Comparison of ENCODE assay signal across 22 mouse cellular contexts in the genomic region with DNA sequence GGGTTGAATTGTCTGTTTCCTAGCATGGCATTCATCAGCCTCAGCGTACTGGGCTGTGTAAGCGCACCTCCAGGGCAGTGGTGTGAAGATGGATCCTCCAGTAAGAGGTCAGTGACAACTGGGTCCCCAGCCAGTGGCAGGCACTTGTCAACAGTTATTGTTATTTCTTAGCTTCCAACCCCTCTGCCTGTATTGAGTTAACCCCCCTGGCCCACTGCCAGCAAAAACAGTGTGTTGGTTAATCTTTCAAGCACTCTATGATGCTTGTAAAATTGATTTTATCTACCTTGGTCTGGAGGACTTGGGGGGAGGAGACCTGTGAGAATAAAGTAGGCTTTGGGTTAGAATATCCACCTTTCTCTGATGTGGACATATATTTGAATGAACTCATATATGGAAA. TPM values are rescaled to one million over a fixed set of nuclear protein-coding genes. Genes with fewer than 3 reads are reported as not detected.
DNase-seq lines count a peak whose midpoint lies in the region; ATAC-seq and TF ChIP-seq lines count a peak whose summit lies in the region.
"Had no signal": no experiment of that assay in that cellular context is flagged by ENCODE, and none has a peak within 500 bp of the region (broad histone marks: within the 10 kb centered on the region; RNA-seq: fewer than 3 reads in every experiment).

No protein-coding gene starts in this region.

- peaks cover 18% of the 10 kb centered on the region for H3K27me3 ChIP-seq in heart, embryonic 10.5 days (ENCODE audit: insufficient read depth, poor library complexity, severe bottlenecking)
- H3K27me3 ChIP-seq in heart, embryonic 11.5 days (ENCODE audit: control insufficient read depth, insufficient read depth, low read length) = no peaks in the 10 kb centered on the region
- H3K27me3 ChIP-seq in kidney, embryonic 15.5 days = peaks cover 6% of the 10 kb centered on the region; the same call in 1 of the 2 replicates
- no peaks in the 10 kb centered on the region for H3K27me3 ChIP-seq in kidney, adult 2 months (replicated peaks; ENCODE audit: control insufficient read depth, insufficient read depth, low read length)
- H3K27me3 ChIP-seq: hindbrain, embryonic 13.5 days; stomach, embryonic 15.5 days had no signal

- TF ChIP-seq CTCF in kidney, adult 2 months (conservative IDR thresholded peaks at IDR 0.05; ENCODE audit: insufficient read depth, insufficient read length, low read depth, low read length) = no peak

- no peak for DNase-seq in heart, embryonic 10.5 days (ENCODE audit: low spot score)
- no peak for DNase-seq in kidney, adult 2 months
- DNase-seq in testis, postnatal 10 days (ENCODE audit: low spot score) = peak; percentile 57
- DNase-seq in testis, postnatal 14 days (ENCODE audit: low spot score) = no peak
- DNase-seq in frontal cortex, adult 2 months (ENCODE audit: extremely low spot score in 1 of 2, low spot score in 1 of 2) = no peak
- DNase-seq: cerebellum, adult 18-20 months; cerebellum, postnatal 36 days; gastrocnemius, postnatal 36 days; layer of hippocampus, adult 9-11 months; left cerebral cortex, postnatal 4 days; liver had no signal

- peaks cover 6% of the 10 kb centered on the region for H3K36me3 ChIP-seq in heart, embryonic 10.5 days
- no peaks in the 10 kb centered on the region for H3K36me3 ChIP-seq in heart, embryonic 11.5 days (ENCODE audit: control insufficient read depth, insufficient read depth, low read length)
- no peaks in the 10 kb centered on the region for H3K36me3 ChIP-seq in kidney, embryonic 15.5 days
- no peaks in the 10 kb centered on the region for H3K36me3 ChIP-seq in kidney, adult 2 months (ENCODE audit: control insufficient read depth, insufficient read depth, low read length)
- H3K36me3 ChIP-seq: hindbrain, embryonic 13.5 days; midbrain, embryonic 10.5 days; stomach, embryonic 15.5 days had no signal

- TF ChIP-seq POLR2A in kidney, adult 2 months (IDR thresholded peaks at IDR 0.05; ENCODE audit: low read depth, low read length) = no peak

- H3K9ac ChIP-seq in heart, embryonic 11.5 days (ENCODE audit: low read depth, low read length) = no peak overlapping the region
- no peak overlapping the region for H3K9ac ChIP-seq in kidney, embryonic 15.5 days
- H3K9ac ChIP-seq: forebrain, embryonic 13.5 days; hindbrain, embryonic 13.5 days; stomach, embryonic 15.5 days had no signal

- H3K4me3 ChIP-seq in heart, embryonic 10.5 days = no peak overlapping the region
- no peak overlapping the region for H3K4me3 ChIP-seq in heart, embryonic 11.5 days (ENCODE audit: low read depth, low read length)
- H3K4me3 ChIP-seq in kidney, embryonic 15.5 days (replicated peaks) = no peak overlapping the region
- no peak overlapping the region for H3K4me3 ChIP-seq in kidney, adult 2 months (ENCODE audit: insufficient read depth, low read depth, low read length)
- H3K4me3 ChIP-seq: forebrain, embryonic 13.5 days; hindbrain, embryonic 13.5 days; left cerebral cortex, adult 2 months had no signal

- H3K27ac ChIP-seq in heart, embryonic 10.5 days = peak overlapping the region; percentile 42; the same call in 1 of the 2 replicates
- no peak overlapping the region for H3K27ac ChIP-seq in heart, embryonic 11.5 days (ENCODE audit: low read depth, low read length)
- H3K27ac ChIP-seq in kidney, embryonic 15.5 days = no peak overlapping the region
- no peak overlapping the region for H3K27ac ChIP-seq in kidney, adult 2 months (ENCODE audit: insufficient read depth, low read depth, low read length)
- H3K27ac ChIP-seq: forebrain, embryonic 13.5 days; hindbrain, embryonic 13.5 days; left cerebral cortex, adult 2 months; stomach, embryonic 15.5 days had no signal

- no peak for ATAC-seq in heart, embryonic 11.5 days (replicated peaks; ENCODE audit: insufficient number of reproducible peaks, low FRiP score, low TSS enrichment)
- ATAC-seq in kidney, embryonic 15.5 days (replicated peaks; ENCODE audit: low FRiP score) = no peak
- ATAC-seq: forebrain, embryonic 13.5 days; inflammation-experienced regulatory T-cells, adult 6 months had no signal

- H3K4me1 ChIP-seq in heart, embryonic 10.5 days = peaks cover 56% of the 10 kb centered on the region
- peaks cover 46% of the 10 kb centered on the region for H3K4me1 ChIP-seq in heart, embryonic 11.5 days (ENCODE audit: control insufficient read depth, insufficient read depth, low read length)
- peaks cover 50% of the 10 kb centered on the region for H3K4me1 ChIP-seq in kidney, embryonic 15.5 days
- H3K4me1 ChIP-seq in kidney, adult 2 months (ENCODE audit: control insufficient read depth, insufficient read depth, low read length) = 0 out of 2 replicates have a peak, but pooled peaks cover 2% of the 10 kb centered on the region

- H3K4me2 ChIP-seq in heart, embryonic 11.5 days = no peak overlapping the region; the same call in 1 of the 2 replicates
- peak overlapping the region; percentile 57 for H3K4me2 ChIP-seq in kidney, embryonic 15.5 days

- H3K9me3 ChIP-seq in heart, embryonic 10.5 days = no peaks in the 10 kb centered on the region
- no peaks in the 10 kb centered on the region for H3K9me3 ChIP-seq in heart, embryonic 11.5 days (replicated peaks; ENCODE audit: control insufficient read depth, low read length)
- H3K9me3 ChIP-seq in kidney, embryonic 15.5 days (replicated peaks) = no peaks in the 10 kb centered on the region
- H3K9me3 ChIP-seq: forebrain, embryonic 13.5 days; hindbrain, embryonic 13.5 days; midbrain, embryonic 10.5 days; stomach, embryonic 15.5 days had no signal

- WGBS in heart, embryonic 10.5 days = 49% methylated on average over 2 of the region's 2 CpGs
- WGBS in heart, embryonic 11.5 days (ENCODE audit: insufficient replicate concordance) = 57% methylated on average over 2 of the region's 2 CpGs
- WGBS in kidney, embryonic 15.5 days = 51% methylated on average over 2 of the region's 2 CpGs
- WGBS in kidney, adult 2 months = 81% methylated on average over 2 of the region's 2 CpGs

RNA-seq across cellular contexts. Expression of gene Grhl3, which starts 29.1 kb away (rescaled TPM):
- polyA plus RNA-seq in heart, embryonic 10.5 days (2016; fragmentation: Nextera tagmentation; extraction: Ambion mirVana) = 4.3 and 14.1 TPM in 2 replicates
- polyA plus RNA-seq in heart, embryonic 11.5 days (2014; fragmentation: Nextera tagmentation; extraction: Ambion mirVana) = 5.5 and 6.5 TPM in 2 replicates
- polyA plus RNA-seq in kidney, embryonic 15.5 days (2015; fragmentation: Nextera tagmentation; extraction: Ambion mirVana) = 2.0 and 3.4 TPM in 2 replicates
- polyA plus RNA-seq in kidney, adult 2 months (2012; rRNA removed) = 0.28 and 0.49 TPM in 2 replicates
- 2.0 and 2.1 TPM in 2 replicates for polyA plus RNA-seq in frontal cortex, adult 2 months (2012; rRNA removed)
- polyA plus RNA-seq: erythroblast, embryonic 14.5 days; inflammation-experienced regulatory T-cells, adult 6 months; macrophage had no signal

RNA-seq across cellular contexts. Expression of gene Nipal3, which starts 49.4 kb away (rescaled TPM):
- 2.0 and 3.1 TPM in 2 replicates for polyA plus RNA-seq in heart, embryonic 10.5 days (2016; fragmentation: Nextera tagmentation; extraction: Ambion mirVana)
- 5.7 and 6.4 TPM in 2 replicates for polyA plus RNA-seq in heart, embryonic 11.5 days (2014; fragmentation: Nextera tagmentation; extraction: Ambion mirVana)
- 4.9 and 6.2 TPM in 2 replicates for polyA plus RNA-seq in kidney, embryonic 15.5 days (2015; fragmentation: Nextera tagmentation; extraction: Ambion mirVana)
- polyA plus RNA-seq in kidney, adult 2 months (2012; rRNA removed) = 31.0 and 38.8 TPM in 2 replicates
- polyA plus RNA-seq in frontal cortex, adult 2 months (2012; rRNA removed) = 45.5 and 49.2 TPM in 2 replicates

RNA-seq across cellular contexts. Expression of gene Stpg1, which starts 49.7 kb away (rescaled TPM):
- polyA plus RNA-seq in heart, embryonic 10.5 days (2016; fragmentation: Nextera tagmentation; extraction: Ambion mirVana) = 0.11 and 0.23 TPM in 2 replicates
- 0.13 and 0.14 TPM in 2 replicates for polyA plus RNA-seq in heart, embryonic 11.5 days (2014; fragmentation: Nextera tagmentation; extraction: Ambion mirVana)
- 0.60 and 0.65 TPM in 2 replicates for polyA plus RNA-seq in kidney, embryonic 15.5 days (2015; fragmentation: Nextera tagmentation; extraction: Ambion mirVana)
- polyA plus RNA-seq in kidney, adult 2 months (2012; rRNA removed) = 0.24 and 0.41 TPM in 2 replicates
- polyA plus RNA-seq in frontal cortex, adult 2 months (2012; rRNA removed) = 1.1 and 1.5 TPM in 2 replicates
- polyA plus RNA-seq: liver, embryonic 16.5 days had no signal
